Mouse (Mus musculus) ovary, adult 18-20 months (tissue): Measurements from ENCODE around the gene Stra6l.

Experiments used
- DNase-seq: peaks from one replicate; pipeline ENCODE4 v3.0.0; 2022; ENCODE audit warnings: low spot score, mixed read lengths

Gene Stra6l

GRCm38 (mm10) chr4:45917091-45917490 is 68.6 kb downstream of the Stra6l start:
- no peak for DNase-seq

GRCm38 (mm10) chr4:45921663-45922435 is 73.4 kb downstream of the Stra6l start:
- no peak for DNase-seq

GRCm38 (mm10) chr4:45924011-45924410 is 75.5 kb downstream of the Stra6l start:
- DNase-seq = no peak

GRCm38 (mm10) chr4:45928561-45928960 is 80.1 kb downstream of the Stra6l start:
- no peak for DNase-seq
